Mouse (Mus musculus) activated CD4-positive, CD25-positive, alpha-beta regulatory T cell, adult 4 months (primary cell): ENCODE results near the gene Xylt1. TPM values are rescaled to one million over a fixed set of nuclear protein-coding genes. Genes with fewer than 3 reads are reported as not detected.

ENCODE experiments used
- ATAC-seq: one replicate; pipeline ENCODE4 v1.8.0; 2017
- polyA plus RNA-seq, 2 experiments: library from polyadenylated mRNA; unstranded; fragments of 100-300 nt; shearing (Covaris generic); gene quantifications; one replicate each; pipeline ENCODE4 v1.2.1; 2017

Gene Xylt1
- polyA plus RNA-seq, 2 experiments from 2014 or later = 1.9 to 3.2 TPM

DNA sequence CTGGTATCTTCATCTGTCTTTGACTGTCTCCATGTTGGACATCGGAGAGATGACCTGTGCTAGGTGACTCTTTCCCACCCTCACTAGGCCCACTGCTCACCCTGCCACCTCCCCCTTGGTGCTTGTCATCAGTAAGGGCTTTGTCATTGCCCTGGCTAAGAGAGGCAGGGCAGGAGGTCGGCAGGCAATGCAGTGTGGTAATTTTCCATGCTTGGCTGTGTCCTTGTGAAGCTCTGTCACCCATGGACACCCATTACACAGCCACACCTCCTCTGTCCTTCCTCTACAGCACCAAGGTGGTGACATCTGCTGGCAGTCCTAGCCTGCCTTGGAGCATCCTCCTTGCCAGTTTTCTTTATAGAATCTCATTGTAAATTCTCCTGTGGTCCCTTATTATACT, 101.9 kb downstream of the Xylt1 start:
- ATAC-seq = no peak

- ATAC-seq = no peak
These were observed 103.8 kb downstream of the Xylt1 start for GRCm38 (mm10) chr7:117484589-117484988.

DNA sequence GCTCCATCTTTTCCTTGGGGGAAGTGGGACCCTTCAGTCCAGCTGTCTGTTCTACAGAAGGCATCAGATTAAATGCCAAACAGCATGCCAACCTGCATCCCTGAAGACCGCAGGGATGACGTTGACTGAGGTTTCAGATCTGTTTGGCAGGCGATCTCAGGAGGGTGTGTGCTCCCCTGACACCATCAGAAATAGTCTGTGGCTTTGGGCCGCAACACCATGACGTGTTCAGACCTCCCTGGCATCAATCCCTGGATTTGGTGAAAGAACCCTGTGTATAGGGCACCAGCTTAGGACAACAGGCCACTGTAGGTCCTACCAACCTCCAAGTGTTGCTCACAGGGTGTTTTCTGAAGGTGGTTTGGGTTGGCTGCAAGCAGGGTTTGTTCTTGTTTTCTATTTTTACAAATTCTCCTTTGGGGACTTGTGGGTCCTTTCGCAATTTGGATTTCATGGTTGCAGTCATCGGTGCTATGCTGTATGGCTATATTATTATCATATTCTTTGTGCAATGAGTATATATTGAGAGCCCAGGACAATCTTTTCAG, 104.3 kb downstream of the Xylt1 start:
- no peak for ATAC-seq

DNA sequence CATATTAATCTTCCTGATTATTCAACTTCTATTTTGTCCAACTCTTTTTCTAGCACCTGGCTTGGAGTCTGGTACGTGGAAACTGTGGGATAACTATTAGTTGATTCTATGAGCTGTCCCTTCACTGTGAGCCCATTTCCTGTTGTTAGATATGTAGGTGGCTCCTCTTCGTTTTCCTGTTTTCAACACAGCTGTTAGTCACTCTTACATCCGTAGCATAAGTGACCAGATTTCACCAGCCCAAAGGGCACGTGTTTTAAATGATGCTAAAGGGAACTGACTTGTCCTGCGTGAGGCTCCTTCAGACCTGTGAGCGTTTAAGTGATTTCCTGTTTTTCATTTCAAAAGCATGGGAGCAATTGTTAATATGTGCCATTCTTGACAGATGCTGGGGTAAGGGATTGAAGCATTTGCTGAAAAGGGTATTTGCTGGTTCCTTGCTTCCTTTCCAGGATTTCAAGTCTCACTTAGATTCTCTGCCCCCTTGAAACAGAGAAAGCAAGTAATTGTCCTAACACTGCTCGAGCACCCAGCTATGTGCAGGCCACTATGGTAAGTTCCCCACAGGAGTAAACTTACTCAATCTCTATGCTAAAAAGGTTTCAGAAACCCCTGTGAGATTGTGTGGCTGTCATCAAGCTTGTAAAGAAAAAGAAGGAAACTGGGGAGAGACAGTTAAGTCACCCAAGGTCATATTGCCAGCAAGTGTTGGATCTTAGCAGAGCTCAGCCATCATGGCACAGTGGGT, 105.8 kb downstream of the Xylt1 start:
- peak; percentile 97 for ATAC-seq

DNA sequence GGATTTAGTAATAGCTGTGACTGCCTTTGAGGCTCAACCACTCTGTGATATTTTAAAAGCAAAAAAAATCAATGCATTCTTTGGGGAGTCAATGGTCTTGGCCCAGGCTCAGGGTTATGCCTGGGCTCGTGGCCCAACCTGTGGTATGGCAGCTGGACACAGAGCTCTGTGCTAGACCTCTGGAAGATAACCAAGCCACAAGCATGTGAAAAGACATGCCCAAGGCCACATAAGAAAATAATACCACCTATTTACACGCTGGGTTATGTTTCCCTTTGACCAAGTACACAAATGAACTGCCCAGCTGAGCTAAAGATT, 106.4 kb downstream of the Xylt1 start:
- no peak for ATAC-seq

GRCm38 (mm10) chr7:117489973-117490372, 109.2 kb downstream of the Xylt1 start:
- no peak for ATAC-seq

DNA sequence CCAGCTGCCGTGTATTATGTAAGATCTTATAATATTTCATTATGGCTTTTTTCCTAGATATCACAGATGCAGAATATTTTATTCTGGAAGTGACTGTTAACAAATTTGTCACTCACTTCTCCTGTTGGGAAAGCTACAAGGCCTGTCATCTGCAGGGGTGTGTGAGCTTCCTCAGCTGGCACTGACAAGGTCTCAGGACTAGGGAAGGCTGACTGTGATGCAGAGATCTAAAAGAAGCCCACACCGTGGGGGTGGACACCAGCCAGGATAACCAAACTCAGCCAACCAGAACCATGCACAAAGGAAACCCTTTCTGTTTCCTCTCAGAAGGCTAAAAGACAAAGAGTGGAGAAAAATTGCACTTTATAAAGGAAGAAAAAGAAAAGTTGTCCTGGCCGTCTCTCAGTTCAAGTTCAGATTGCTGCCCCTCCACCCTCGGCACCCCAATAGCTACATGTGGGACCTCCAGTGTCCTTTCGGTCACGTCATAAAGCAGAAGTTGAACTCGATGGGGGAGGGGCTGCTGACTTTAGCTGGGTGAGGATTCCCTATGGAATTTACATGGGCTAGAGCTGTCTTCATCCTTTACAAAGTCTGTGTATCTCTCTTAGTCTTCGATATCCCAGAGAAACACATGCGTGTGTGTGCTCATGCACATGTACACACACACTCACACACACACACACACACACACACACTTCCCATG, 109.9 kb downstream of the Xylt1 start:
- ATAC-seq = no peak

DNA sequence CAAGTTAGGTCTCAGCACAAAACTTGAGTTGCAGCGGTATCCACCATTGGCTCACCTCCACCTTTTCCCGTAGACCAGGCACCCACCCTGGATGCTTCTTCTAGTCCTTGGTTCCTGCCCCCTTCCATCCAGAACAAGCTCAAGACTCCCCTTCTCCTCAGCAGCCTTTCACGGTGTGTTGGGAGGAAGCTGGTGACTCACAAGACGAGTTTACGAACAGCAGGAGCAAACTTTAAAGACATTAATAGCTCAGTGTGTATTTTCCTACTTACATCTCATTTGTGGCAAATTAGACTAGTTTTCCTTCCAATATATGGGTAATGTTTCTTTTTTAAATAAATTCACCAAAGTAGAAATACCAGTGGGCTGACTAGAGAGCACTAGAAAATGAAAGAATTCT, 110.7 kb downstream of the Xylt1 start:
- ATAC-seq = no peak

DNA sequence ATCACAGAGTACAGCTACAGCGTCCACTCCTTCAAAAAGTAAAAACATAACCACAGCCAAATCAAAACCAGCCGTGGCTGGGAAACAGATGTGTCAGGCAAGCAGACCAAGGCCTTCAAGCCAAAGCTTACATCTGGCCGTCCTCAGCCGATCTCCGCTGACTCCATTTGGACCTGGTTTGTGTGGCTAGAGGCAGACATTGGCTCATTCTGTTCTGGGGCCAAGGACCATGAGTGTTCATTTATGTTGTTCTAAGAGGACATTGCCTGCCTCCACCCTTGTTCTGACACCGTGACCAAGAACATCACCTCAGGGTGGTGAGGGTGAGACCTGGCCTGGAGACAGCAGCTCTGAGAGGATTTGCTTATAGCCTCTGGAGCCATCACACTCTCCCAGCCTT, 113.4 kb downstream of the Xylt1 start:
- ATAC-seq = no peak

- ATAC-seq = no peak
These were observed 114.0 kb downstream of the Xylt1 start for GRCm38 (mm10) chr7:117494618-117495310.

DNA sequence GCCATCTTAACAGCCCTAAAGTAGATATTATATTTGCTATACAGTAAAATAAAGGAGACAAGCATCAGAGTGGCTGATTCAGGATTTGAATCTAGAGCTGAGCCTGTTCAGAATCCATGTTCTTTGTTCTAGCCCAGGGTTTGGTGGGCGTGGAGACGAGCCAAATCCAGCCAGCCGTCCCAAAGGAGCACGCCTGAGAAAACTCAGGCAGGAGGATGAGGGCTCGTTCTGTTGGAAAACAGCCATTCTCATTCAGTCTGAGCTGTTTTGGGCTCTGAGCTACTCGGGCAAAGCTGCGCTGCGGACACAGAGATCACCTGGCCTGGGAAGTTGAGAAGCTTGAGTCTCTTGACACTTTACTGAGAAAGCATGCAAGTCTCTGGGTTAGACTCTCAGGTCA, 115.0 kb downstream of the Xylt1 start:
- ATAC-seq = no peak

- ATAC-seq = peak; percentile 46
These were observed 117.4 kb downstream of the Xylt1 start for GRCm38 (mm10) chr7:117498173-117498572.

GRCm38 (mm10) chr7:117501355-117502181, 120.8 kb downstream of the Xylt1 start:
- ATAC-seq = no peak

GRCm38 (mm10) chr7:117502415-117502814, 121.6 kb downstream of the Xylt1 start:
- ATAC-seq = no peak

DNA sequence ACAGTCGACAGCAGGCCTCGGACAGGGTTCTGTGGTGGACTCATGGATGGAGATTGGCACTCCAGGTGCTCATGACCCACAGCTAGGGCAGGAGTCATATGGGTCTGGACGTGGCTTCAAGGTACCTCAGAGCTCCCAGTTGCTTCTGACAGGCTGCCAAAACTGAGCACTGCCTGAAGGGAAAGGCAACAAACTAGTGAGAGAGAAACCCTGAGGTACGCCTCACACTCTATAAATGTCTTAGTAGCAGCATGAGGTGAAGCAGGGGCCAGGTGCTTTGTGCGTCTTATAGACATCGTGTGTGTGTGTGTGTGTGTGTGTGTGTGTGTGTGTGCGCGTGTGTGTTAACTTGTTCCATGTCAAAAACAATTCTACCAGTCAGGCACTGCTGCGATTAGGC, 122.9 kb downstream of the Xylt1 start:
- ATAC-seq = no peak

GRCm38 (mm10) chr7:117505791-117506190, 125.0 kb downstream of the Xylt1 start:
- ATAC-seq = no peak

- no peak for ATAC-seq
These were observed 126.6 kb downstream of the Xylt1 start for GRCm38 (mm10) chr7:117507351-117507750.

DNA sequence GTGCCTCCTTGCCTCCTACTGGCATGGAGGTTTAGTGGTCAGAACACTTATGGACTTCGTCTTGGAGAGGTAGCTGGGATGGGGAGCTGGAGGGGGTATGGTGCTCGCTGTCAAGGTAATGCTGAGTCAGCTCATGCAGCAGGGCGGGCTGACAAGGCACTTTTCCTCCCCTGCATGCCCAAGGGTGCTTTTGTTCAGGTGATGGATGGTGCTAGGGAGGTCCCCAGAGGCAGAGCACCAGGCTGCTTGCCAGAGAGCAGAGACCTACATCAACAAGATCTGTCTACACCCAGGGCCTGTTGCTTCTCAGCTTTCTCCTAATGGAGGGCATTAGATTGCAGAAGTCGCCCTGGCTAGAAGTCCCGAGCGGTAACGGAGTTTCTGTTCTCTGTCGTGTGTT, 127.3 kb downstream of the Xylt1 start:
- no peak for ATAC-seq

GRCm38 (mm10) chr7:117510113-117510512, 129.3 kb downstream of the Xylt1 start:
- ATAC-seq = no peak

GRCm38 (mm10) chr7:117512301-117512700, 131.5 kb downstream of the Xylt1 start:
- no peak for ATAC-seq

DNA sequence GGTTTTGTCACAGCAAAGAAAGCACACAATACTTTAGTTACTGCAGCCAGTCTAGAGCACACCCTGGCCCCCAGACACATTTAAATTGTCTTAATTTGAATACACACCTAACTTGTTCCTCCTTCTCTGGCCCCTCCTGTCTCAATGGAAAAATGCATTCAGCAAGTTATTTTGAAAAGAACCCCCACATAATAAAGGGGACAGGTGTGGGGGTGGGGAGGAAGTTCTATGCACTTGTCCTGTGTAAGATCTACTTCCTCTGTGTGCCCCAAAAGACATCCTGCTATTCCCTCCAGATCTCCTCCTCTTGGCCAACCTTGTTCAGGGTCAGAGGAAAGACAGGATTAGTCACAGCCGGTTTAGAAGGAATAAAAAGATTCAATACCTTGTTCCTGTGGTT, 135.0 kb downstream of the Xylt1 start:
- peak; percentile 66 for ATAC-seq

- no peak for ATAC-seq
These were observed 136.1 kb downstream of the Xylt1 start for GRCm38 (mm10) chr7:117516896-117517295.

- peak; percentile 85 for ATAC-seq
These were observed 140.6 kb downstream of the Xylt1 start for GRCm38 (mm10) chr7:117521369-117521768.
